Mouse (Mus musculus) left cerebral cortex, postnatal 25 days (tissue): ENCODE data around the gene Kif16b. TPM values are rescaled to one million over a fixed set of nuclear protein-coding genes. Genes with fewer than 3 reads are reported as not detected.

Experiments used
- total RNA-seq, 2 experiments: library from RNA; stranded (reverse); gene quantifications; 2 replicates each; pipeline ENCODE4 v1.2.3; 2021

The Kif16b gene
- total RNA-seq, 2 experiments from 2014 or later, result 10.2 to 12.7 TPM

Other genes with a start within 250 kb of the Kif16b start
- gene Snrpb2, start 161.5 kb upstream of the Kif16b start, total RNA-seq, result 10 to 100 TPM; 34.2 to 35.0 TPM
- gene Otor, start 176.9 kb upstream of the Kif16b start, total RNA-seq, result not detected